Mouse (Mus musculus) v-Abl transformed pro-B cells (cell line): ENCODE data around the gene Arhgap9.

ENCODE experiments used
- in situ Hi-C, 2 experiments: fragments of 400-800 bp; cut with MboI; formaldehyde crosslinking; loops; one replicate each; pipeline ENCODE4 v1.15.1; 2025; ENCODE audit not compliant: unreplicated experiment in 2 of 2

Arhgap9 gene

GRCm38 (mm10) chr10:127371023-127371422 lies 49.3 kb downstream of the Arhgap9 start:
- in situ Hi-C loops, result loop anchor here in 1 of 2 experiments (25.0 kb wide), 1 partner anchor 541 kb away; no protein-coding TSS in a partner anchor

- in situ Hi-C loops, result no loop called here
Observed at GRCm38 (mm10) chr10:127377700-127378099, 55.9 kb downstream of the Arhgap9 start.
